Mouse (Mus musculus): ENCODE data around the gene Cdh10.

Cdh10 gene

GRCm38 (mm10) chr15:18818185-18818973 is at the start of gene Cdh10:
Gene Cdh10 (plus strand): TSS chr15:18818947.
- in situ Hi-C loops (cut with MboI): no loop called here

- in situ Hi-C loops (cut with MboI): no loop called here
Observed at GRCm38 (mm10) chr15:18809148-18809827, 9.5 kb upstream of the Cdh10 start.

GRCm38 (mm10) chr15:18817707-18818106 is 1.0 kb upstream of the Cdh10 start:
- in situ Hi-C loops (cut with MboI): no loop called here

GRCm38 (mm10) chr15:18820226-18820625 is 1.5 kb downstream of the Cdh10 start:
- in situ Hi-C loops (cut with MboI): no loop called here

GRCm38 (mm10) chr15:18821114-18821756 is 2.5 kb downstream of the Cdh10 start:
- in situ Hi-C loops (cut with MboI): no loop called here

GRCm38 (mm10) chr15:18823420-18823819 is 4.7 kb downstream of the Cdh10 start:
- in situ Hi-C loops (cut with MboI): no loop called here

GRCm38 (mm10) chr15:18832263-18832662 is 13.5 kb downstream of the Cdh10 start:
- in situ Hi-C loops (cut with MboI): no loop called here

GRCm38 (mm10) chr15:18841769-18842168 is 23.0 kb downstream of the Cdh10 start:
- in situ Hi-C loops (cut with MboI): no loop called here

- in situ Hi-C loops (cut with MboI): no loop called here
Observed at GRCm38 (mm10) chr15:18844807-18845206, 26.1 kb downstream of the Cdh10 start.

- in situ Hi-C loops (cut with MboI): no loop called here
Observed at GRCm38 (mm10) chr15:18850497-18850896, 31.8 kb downstream of the Cdh10 start.

GRCm38 (mm10) chr15:18858135-18858534 is 39.4 kb downstream of the Cdh10 start:
- in situ Hi-C loops (cut with MboI): no loop called here

- in situ Hi-C loops (cut with MboI): no loop called here
Observed at GRCm38 (mm10) chr15:18869871-18870270, 51.1 kb downstream of the Cdh10 start.

GRCm38 (mm10) chr15:18881467-18881866 is 62.7 kb downstream of the Cdh10 start:
- in situ Hi-C loops (cut with MboI): no loop called here

- in situ Hi-C loops (cut with MboI): no loop called here
Observed at GRCm38 (mm10) chr15:18886673-18887072, 67.9 kb downstream of the Cdh10 start.

GRCm38 (mm10) chr15:18888912-18889311 is 70.2 kb downstream of the Cdh10 start:
- in situ Hi-C loops (cut with MboI): no loop called here

- in situ Hi-C loops (cut with MboI): no loop called here
Observed at GRCm38 (mm10) chr15:18890358-18890757, 71.6 kb downstream of the Cdh10 start.

GRCm38 (mm10) chr15:18900776-18901175 is 82.0 kb downstream of the Cdh10 start:
- in situ Hi-C loops (cut with MboI): no loop called here

GRCm38 (mm10) chr15:18904131-18904530 is 85.4 kb downstream of the Cdh10 start:
- in situ Hi-C loops (cut with MboI): no loop called here

- in situ Hi-C loops (cut with MboI): no loop called here
Observed at GRCm38 (mm10) chr15:18910612-18911011, 91.9 kb downstream of the Cdh10 start.

- in situ Hi-C loops (cut with MboI): no loop called here
Observed at GRCm38 (mm10) chr15:18925392-18926117, 106.8 kb downstream of the Cdh10 start.

- in situ Hi-C loops (cut with MboI): no loop called here
Observed at GRCm38 (mm10) chr15:18926964-18927363, 108.2 kb downstream of the Cdh10 start.

GRCm38 (mm10) chr15:18952266-18952665 is 133.5 kb downstream of the Cdh10 start:
- in situ Hi-C loops (cut with MboI): no loop called here

Measured in mature B cell (primary cell).